Mouse (Mus musculus) lung, postnatal 0 days (tissue): ENCODE measurements at regions not wholly inside any gene's neighbourhood (a gene's known extent, or its start where the extent isn't known, plus 50 kb on each side); places are given as distances from the start of the nearest gene placed in this dataset.

ENCODE experiments used
- CTCF ChIP-seq: IDR thresholded peaks from 2 replicates; pipeline ENCODE4 v1.5.1; 2016; ENCODE audit warnings: antibody characterized with exemption, mild to moderate bottlenecking
- EP300 ChIP-seq: IDR thresholded peaks from 2 replicates; pipeline ENCODE4 v1.6.1; 2016; ENCODE audit warnings: antibody characterized with exemption, mild to moderate bottlenecking, control low read depth

- TF ChIP-seq CTCF, result no peak
- no peak for TF ChIP-seq EP300
Observed at GRCm38 (mm10) chr12:112341726-112342469, 147.3 kb upstream of the A530016L24Rik start.
